Mouse (Mus musculus): Measurements from ENCODE around the gene Hist1h3g.
"Not testable (repeated sequence)": the region's sequence is repeated elsewhere in the genome, so short reads cannot be mapped to it uniquely, and the experiment has no call there.

Gene Hist1h3g

DNA sequence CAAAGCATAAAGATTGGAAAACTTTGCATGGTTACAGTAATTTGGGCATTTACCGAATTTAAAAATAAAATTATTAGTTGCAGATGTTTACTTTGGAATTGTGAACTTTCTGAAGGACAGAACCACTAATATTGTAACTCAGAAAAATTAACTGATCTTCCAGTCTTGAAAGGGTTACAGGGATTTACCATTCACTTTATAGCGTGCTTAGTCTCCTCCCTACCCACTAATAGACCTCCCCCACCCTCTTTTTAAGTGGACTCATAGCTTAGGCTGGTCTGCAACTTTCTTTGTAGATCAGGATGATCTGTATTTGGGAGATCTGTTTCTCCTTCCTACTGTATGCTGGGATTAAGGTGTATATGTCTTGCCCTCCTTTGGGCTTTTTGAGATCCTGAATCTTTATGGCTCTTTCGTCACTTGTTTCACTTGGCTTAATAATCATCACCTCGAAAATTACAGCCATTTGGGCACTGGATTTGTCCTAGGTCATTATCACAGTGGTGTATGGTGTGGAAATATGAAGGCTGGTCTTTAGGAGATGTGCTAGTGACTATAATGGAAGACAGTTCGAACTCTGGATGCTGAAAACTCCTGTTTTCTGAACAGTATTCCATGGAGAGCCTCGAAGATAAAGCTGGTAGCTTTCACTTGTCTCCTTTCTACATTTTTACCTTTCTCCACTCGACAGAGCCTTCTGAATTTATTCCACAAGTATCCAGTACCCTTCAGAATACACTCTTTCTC, 1.0 kb downstream of the Hist1h3g start:
- DNase-seq = no peak

DNA sequence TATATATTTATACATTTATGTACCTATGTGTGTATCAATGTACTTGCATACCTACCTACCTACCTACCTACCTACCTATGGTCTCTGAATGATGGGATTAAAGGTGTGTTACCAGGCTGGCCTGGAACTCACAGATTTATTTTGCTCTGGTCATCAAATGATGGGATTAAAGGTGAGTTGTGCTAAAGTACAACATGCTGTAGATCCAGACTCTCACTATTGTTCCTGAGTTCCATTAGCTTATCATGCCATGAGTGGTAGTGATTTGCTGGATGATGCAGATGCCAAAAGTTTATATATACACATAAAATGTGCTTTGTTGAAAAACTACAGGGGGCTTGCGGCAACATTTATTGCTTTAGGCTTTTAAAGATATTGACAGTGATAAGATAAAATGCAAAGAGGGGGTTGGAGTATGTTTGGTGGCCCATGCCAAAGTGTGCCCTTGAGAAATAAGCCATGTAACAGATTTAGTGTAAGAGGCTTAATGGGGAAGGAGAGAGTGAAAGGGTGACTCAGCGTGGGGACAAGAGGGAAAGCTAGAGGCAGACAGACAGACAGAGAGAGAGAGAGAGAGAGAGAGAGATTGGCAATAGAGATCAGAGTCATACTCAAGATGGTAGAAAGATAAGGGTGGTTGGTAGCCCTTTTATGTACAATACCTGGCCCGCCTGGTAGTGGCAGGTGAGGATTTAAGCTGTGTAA, 1.9 kb downstream of the Hist1h3g start:
- no peak for DNase-seq

DNA sequence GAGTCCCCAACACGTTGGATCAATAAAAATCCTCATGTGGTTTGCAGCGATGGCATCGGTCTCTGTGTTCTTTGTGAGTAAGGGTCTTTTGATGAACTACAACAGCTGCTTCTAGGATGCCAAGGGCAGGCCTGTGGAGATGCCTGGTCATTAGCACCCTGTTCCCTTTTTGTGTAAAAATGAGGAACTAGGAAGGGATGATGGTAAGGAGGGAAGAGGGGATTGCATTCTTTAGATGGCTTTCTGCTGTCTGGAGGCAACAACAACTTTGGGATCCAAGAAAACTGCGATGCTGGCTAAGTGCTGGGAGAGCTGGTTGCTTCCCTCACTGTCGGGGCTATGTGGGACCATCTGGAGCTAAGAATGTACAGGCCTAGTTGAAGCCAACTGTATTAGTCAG, 3.0 kb downstream of the Hist1h3g start:
- no peak for DNase-seq

DNA sequence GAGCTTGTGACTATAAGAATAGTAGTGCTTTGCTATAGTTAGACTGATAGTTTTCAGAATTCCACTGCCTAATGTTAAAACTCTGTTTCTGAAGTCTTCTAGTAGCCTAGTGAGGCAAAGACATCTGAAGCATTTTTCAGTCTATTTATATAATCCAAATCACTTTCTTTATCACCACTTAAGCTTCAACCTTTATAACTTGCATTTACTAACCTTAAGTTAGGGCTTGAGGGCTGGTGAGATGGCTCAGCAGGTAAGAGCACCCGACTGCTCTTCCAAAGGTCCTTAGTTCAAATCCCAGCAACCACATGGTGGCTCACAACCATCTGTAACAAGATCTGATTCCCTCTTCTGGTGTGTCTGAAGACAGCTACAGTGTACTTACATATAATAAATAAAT, 4.6 kb downstream of the Hist1h3g start:
- not testable (repeated sequence) for DNase-seq

DNA sequence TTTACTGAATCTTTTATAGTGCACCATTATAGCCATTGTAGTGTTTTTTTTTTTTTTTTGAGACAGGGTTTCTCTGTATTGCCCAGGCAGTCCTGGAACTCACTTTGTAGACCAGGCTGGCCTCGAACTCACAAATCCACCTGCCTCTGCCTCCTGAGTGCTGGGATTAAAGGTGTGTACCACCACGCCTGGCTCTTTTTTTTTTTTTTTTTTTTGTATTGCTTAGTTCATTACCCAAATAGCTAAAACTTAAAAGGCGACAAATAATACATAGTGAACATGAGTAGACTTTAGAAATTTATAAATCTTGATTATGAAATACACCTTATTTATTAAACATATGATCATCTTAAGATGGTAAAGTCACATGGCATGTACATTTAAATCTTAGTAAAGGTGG, 6.3 kb downstream of the Hist1h3g start:
- DNase-seq = no peak

DNA sequence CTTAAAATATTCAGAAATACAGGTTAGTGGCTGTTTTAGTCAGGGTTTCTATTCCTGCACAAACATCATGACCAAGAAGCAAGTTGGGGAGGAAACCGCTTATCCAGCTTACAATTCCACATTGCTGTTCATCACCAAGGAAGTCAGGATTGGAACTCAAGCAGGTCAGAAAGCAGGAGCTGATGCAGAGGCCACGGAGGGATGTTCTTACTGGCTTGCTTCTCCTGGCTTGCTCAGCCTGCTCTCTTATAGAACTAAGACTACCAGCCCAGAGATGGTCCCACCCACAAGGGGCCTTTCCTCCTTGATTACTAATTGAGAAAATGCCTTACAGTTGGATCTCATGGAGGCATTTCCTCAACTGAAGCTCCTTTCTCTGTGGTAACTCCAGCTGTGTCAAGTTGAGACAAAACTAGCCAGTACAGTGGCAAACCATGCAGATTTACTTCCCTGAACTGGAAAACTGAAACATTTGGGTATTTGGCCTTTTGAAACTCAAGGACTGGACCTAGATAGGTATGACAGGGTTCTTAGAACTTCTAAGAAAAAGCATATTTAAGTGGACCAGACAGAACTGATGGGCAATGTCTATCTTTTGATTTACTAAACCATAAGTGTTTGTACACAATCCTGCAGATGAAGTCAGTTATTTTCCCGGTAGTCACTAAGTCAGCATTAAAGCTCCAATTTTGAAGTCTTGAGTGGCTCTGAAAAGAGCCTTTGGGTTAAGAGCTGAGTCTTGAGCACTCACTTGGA, 7.2 kb downstream of the Hist1h3g start:
- not testable (repeated sequence) for DNase-seq

DNA sequence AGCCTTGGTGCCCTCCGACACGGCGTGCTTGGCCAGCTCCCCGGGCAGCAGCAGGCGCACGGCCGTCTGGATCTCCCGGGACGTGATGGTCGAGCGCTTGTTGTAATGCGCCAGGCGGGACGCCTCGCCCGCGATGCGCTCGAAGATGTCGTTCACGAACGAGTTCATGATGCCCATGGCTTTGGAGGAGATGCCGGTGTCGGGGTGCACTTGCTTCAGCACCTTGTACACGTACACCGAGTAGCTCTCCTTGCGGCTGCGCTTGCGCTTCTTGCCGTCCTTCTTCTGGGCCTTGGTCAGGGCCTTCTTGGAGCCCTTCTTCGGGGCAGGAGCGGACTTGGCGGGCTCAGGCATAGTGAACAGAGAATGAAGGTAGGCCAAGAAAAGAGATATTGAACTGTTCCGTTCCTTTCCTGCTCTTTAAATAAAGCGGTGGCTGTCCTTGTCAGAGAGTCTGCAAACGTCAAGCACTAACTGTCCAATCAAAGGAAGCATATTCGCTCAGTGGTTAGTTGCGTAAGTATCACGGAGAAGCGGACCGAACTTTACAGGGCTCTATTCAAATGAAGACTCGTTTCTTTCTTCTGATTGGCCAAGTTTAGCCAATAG, 7.9 kb downstream of the Hist1h3g start, which contains the start of gene Hist1h2bh:
Gene Hist1h2bh, minus strand, starts transcription at position 394 of the 609 bp plus-strand sequence.
- DNase-seq = peak; percentile 56

DNA sequence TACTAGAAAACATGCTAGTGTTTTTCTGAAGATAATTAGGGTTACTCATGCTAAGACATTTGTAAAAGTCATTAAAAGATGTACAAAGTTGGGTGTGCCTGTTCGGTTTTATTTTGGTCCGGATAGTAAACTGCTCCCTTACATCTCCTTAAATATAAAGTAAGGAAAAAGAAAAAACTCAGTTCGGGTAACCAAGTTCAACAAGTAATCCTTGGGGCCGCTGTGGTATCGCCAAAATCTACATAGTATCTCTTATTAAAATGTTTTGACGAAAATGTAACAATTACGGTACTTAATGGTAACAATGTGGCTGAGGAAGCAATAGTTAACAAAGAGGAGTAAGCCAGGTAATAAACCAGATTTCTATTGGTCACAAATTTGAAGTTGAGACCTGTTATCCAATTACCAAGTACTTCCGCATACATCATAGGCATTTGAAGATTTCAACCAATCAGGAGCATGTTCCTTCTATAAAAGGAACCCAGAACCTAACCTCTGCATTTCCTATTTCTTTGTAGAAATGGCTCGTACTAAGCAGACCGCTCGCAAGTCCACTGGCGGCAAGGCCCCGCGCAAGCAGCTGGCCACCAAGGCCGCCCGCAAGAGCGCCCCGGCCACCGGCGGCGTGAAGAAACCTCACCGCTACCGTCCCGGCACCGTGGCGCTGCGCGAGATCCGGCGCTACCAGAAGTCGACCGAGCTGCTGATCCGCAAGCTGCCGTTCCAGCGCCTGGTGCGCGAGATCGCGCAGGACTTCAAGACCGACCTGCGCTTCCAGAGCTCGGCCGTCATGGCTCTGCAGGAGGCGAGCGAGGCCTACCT, 9.0 kb downstream of the Hist1h3g start, which contains the start of gene Hist1h3f:
Gene Hist1h3f, plus strand, starts transcription at position 88 of the 822 bp plus-strand sequence.
- DNase-seq = peak; percentile 68

DNA sequence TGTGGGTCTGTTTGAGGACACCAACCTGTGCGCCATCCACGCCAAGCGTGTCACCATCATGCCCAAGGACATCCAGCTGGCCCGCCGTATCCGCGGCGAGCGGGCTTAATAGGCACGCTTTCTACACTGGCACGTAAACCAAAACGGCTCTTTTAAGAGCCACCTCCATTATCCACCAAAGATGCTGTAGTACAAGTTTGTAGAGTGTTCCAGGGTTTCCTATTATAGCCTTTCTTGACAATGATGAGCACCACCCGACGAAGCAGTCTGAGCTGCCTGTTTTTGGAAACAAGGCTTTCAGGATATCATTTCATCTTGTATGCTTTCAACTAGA, 9.5 kb downstream of the Hist1h3g start:
- not testable (repeated sequence) for DNase-seq

DNA sequence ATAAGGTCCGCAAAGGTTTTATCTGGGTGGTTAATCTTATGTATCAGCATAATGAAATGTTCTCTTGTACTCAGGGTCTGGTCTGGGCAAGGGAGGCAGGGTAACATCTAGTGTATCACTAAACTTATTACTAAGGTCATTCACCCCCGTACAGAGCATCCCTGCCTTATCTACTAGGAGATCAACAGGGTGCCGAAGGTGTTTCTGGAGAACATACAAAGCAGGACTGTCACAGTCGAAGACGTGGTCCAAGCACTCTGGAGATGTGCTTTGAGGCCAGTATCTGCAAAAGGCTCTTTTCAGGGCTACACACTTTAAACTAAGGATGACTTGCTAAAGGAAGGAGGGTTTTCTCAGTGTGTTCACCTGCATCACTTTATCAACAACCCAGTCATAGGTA, 11.5 kb downstream of the Hist1h3g start:
- DNase-seq = no peak

DNA sequence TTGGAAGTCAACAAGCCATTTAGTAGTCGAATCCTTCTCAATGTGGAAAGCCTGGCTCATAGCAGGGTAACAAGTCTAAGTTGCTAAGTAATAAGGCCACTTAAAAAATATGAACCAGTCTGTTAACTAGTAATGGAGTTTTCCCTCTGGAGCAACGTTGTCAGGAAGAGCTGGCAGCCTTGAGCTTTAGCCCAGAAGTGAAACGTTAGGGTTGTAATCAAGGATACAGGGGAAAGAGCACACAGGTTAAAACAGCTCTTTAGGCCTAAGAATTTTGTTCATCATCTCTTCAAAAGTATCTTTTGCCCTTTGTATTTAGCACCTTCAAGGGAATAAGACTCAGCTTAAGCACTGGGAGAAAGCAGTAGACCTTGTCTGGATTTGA, 15.5 kb downstream of the Hist1h3g start:
- DNase-seq = no peak

DNA sequence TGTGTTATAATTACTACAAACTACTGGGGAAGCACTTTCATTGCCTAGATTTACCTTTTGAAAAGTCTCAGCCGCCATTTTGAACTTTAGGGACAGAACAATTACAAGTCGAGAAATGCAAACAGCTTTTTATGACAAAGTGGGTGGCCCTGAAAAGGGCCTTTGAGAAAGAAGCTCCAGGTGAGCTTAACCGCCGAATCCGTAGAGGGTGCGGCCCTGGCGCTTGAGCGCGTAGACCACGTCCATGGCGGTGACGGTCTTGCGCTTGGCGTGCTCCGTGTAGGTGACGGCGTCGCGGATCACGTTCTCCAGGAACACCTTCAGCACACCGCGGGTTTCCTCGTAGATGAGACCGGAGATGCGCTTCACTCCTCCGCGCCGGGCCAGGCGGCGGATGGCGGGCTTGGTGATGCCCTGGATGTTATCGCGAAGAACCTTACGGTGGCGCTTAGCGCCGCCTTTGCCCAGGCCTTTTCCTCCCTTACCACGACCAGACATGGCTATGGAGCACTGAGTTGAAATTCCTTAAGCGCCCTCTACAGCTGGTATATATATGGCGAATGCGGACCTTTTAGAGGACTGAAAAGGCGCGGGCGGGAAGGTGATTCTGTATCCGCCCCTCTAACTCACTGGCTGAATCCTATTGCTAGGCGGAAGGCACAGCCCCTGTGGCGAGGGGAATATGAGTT, 16.1 kb downstream of the Hist1h3g start, which contains the start of gene Hist1h4f:
Gene Hist1h4f, minus strand, starts transcription at position 503 of the 689 bp plus-strand sequence.
- DNase-seq = peak; percentile 82

DNA sequence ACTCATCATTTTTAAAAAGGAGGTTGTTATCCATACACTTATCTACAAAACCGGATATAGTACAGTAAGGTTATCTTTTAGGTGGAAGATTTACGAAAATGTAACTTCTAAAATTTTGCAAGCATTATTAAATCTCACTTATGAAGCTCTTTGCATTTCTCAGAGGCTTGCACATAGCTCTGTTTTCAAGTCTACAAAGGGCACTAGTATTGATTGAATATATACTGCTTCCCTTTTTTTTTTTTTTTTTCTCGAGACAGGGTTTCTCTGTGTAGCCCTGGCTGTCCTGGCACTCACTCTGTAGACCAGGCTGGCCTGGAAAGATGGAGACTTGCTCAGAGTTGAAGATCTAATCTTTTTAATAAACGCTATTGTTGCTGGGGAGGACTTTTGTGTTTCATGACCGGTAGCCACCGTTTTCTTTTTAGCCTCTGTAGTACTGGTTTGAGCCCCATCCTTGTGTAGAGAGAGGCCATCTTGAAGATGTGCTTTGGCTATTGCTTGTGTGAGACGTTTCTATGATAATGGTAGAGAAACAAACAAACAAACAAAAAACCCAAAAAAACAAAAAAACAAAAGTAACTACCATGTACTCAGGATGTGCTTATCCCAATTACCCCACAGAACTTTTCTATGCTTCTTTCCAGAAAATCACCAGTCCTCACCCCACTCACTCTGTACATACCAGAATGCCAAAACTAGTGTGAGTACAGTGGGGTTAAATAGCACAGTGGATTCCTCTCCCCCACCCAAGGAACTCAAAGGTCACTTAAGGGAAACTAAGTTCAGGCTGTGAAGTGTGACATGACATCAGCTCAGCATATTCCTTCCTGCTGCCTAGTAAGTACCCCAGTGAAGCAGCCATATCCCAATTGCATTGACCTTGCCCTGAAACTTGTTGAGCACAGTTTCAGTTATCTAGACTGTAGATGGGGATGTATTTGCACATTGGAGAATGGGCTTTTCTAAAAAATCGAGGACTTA, 17.0 kb downstream of the Hist1h3g start:
- DNase-seq = no peak

DNA sequence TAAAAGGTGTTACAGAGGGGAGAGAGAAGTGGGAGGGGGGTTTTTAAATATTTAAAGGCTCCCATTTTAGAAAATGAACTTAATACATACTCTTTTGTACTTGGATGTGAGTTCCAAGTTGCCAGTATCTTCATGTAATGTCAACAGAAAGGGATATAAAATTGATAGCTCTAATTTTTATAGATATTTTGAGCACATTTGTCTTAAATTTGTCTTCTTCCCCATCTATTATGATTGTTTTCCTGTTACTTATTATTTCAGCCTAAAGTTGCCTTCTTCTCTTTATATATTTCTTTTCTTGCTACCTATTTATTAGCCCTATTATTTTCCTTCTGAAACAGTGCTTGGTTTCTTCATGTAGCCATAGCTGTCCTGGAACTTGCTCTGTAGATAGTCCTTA, 17.7 kb downstream of the Hist1h3g start, which contains the start of gene Hist1h1d:
Gene Hist1h1d, plus strand, starts transcription at position 301 of the 400 bp plus-strand sequence.
- no peak for DNase-seq

DNA sequence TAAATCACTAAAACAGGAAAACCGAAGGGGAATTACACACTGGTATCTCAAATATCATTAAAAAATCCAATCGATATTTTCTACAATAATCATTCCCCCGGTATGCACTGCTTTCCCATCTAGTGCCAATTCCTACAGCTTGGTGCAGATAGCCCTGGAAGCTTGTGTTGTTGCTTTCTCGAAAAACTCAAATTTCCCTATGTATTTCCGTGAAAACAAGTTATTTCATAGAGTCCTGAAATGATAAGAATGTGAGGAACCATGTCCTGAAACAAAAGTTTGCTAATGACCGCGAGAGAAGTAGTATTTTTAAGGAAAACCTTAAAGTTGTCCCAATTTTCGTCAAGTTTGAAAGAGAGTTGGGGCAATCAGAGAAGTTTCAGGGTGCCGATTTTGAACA, 19.2 kb downstream of the Hist1h3g start:
- no peak for DNase-seq

DNA sequence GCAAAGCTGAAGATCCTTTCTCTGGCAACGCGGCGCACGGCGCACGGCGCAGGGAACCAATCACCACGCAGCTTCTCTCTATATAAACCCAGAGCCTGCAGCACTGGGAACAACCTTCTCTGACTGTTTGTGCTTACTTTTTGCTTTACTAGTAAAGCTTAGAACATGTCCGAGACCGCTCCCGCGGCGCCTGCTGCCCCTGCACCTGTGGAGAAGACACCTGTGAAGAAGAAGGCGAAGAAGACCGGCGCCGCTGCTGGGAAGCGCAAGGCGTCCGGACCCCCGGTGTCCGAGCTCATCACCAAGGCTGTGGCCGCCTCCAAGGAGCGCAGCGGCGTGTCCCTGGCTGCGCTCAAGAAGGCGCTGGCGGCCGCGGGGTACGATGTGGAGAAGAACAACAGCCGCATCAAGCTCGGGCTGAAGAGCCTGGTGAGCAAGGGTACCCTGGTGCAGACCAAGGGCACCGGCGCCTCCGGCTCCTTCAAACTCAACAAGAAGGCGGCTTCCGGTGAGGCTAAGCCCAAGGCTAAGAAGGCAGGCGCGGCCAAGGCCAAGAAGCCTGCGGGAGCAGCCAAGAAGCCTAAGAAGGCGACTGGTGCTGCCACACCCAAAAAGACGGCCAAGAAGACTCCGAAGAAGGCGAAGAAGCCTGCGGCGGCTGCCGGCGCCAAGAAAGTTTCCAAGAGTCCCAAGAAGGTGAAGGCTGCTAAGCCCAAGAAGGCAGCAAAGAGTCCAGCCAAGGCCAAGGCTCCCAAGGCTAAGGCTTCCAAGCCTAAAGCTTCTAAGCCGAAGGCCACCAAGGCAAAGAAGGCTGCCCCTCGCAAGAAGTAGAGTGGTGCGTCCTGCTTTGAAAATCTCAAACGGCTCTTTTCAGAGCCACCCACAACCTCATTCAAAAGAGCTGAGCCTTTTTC, 20.0 kb downstream of the Hist1h3g start:
- DNase-seq = peak; percentile 70

DNA sequence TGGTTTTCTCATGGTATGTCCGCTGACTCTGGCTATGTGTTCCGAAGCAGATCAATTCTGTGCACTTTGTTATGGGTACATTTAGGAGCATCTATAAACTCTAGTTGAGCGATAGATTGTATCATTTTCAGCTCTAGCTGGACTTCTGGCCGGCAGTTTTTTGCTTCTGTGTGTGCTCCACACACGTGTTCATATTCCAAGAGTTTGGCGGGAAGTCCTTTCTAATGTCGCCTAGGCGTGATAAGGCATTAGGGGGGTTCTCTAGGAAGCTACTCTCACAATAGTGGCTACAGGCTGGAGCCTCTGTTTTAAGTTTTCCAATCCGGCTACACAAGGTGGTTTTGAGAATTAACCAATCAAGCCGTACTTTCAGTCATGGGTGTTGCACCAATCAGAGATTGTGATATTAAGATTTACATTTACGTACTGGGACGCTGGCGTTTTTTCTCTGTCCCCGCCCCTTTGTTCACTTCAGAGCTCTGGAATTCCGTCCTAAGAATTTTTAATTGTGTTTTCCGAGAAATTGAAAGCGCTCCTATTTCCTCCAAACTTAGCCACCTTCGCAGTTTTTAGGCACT, 20.7 kb downstream of the Hist1h3g start:
- DNase-seq = peak; percentile 64

DNA sequence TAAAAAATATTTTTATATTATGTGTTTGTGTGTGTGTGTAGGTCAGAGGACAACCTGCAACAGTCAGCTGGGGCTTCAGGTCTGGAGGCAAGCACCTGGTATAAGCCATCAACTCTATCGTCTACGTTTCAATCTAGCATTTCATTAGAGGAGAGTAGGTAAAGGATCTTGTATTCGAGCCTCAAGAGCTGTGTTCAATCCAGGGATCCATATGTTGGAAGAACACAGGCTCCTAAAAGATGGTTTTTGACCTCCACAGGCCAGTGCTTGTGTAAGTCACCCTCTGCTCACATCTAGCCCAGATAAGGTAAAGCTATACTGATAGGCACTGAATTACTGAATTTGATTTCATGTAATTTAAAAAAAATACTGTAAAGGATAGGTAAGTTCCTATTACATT, 21.7 kb downstream of the Hist1h3g start:
- no peak for DNase-seq

DNA sequence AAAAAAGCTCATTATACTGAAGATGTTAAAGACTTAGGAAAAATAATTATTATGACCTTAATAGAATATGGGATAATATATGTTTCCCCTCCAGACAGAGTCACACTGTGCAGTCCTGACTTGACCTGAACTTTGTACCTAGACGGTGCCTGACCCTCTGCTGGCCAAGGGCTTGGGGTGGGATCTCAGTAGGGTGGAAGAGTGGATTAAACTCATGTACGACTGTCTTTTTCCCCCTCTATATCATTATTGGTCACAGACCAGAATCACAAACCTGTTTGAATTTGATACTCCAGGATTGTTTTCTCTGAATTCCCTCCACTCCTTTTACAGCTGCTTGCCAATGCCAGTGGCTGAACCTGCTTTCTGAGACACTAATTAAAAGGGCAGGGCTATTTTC, 25.5 kb downstream of the Hist1h3g start:
- not testable (repeated sequence) for DNase-seq

Data from lung, postnatal 14 days (tissue).